Mouse (Mus musculus) heart, postnatal 25 days (tissue): ENCODE results near the gene Gm20388. TPM values are rescaled to one million over a fixed set of nuclear protein-coding genes. Genes with fewer than 3 reads are reported as not detected.

Experiments used
- DNase-seq: peaks from one replicate; pipeline ENCODE4 v3.0.0; 2022; ENCODE audit warnings: low spot score
- intact Hi-C: fragments of 180-260 bp; cut with DNase I; formaldehyde crosslinking; loops from one replicate; pipeline ENCODE4 v1.15.1; 2025
- total RNA-seq, 2 experiments: library from RNA; stranded (reverse); gene quantifications; 2 replicates each; pipeline ENCODE4 v1.2.3; 2021

The Gm20388 gene
- total RNA-seq, 2 experiments from 2014 or later = 2.7 TPM; not detected in 1

DNA sequence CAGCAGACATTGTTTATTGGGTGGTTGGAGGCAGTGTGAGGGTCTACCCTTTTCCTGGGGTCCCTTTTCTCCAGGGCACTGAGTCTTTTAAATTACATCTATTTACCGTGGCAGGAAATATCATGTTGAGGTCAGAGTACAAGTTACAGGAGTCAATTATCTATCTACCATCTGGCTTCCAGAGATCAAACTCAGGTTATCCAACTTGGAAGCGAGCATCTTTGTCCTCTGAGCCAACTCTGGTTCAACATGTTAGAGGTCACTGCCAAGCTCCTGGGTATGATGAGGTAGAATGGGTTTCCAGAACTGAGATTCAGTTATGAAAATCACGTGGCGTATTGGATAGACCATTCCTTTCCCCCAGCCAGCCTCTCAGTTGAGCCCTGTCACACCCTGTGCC lies 2944.5 kb downstream of the Gm20388 start:
- intact Hi-C loops = no loop called here
- no peak for DNase-seq

DNA sequence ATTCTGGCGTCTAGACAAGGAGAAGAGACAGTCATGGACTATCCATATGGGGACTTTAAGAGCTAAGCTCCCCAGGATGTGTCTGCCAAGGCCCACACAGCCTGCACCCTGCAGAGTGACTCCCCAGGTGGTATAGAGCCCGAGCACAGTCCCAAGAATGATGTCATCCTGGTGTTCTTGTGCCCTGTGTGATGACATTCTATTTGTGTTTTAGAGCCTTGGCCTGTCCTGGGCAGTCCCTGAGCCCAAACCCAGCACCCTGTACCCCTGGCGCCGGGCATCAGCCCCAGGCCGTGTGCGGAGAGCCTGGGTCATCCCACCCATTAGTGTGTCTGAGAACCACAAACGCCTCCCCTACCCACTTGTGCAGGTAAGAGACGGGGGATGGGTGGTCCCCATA lies 2945.6 kb downstream of the Gm20388 start:
- no peak for DNase-seq

DNA sequence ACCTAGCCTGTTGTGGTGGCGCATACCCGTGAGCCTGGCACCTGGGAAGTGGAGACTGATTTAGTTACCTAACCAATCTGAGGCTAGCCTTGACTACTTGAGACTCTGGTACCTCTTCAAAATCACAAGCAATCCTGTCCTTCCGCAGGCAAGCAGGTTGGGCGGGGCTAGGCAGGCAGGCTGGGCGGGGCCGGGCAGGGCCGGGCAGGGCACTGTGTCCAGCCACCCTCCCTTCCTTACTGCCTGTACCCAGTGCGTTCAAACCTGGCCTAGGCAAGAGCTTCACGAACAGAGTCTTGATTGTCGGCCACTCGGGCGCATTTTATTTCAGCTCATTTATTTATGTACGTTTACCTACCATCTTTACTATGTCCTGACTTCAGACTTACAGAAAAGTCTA lies 2949.2 kb downstream of the Gm20388 start:
- intact Hi-C loops = no loop called here
- DNase-seq = no peak

More for the DNA sequence above, 2945.6 kb downstream of the Gm20388 start:
- intact Hi-C loops = no loop called here

- no peak for DNase-seq
- intact Hi-C loops = no loop called here
These were observed 2954.1 kb downstream of the Gm20388 start for GRCm38 (mm10) chr8:122864719-122865129.

DNA sequence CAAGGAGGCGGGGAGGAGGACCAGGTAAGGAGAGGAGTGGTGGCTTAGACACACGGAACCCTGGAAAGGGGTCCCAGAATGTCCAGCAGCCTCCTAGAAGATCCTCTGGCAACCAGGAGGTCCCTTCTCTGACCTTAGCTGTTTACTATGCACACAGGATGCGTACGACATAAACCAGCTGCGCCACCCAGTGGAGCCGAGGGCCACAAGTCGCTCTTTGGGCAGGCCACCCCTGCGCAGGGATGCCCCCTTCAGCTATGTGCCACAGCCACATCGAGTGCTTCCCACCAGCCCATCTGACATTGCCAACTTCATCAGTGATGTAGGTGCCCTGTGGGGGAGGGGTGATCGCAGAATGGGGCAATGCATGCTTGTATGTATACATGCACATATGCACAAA lies 2954.8 kb downstream of the Gm20388 start:
- DNase-seq = no peak
- intact Hi-C loops = no loop called here

- no peak for DNase-seq
- intact Hi-C loops = no loop called here
These were observed 2955.6 kb downstream of the Gm20388 start for GRCm38 (mm10) chr8:122866231-122866630.

GRCm38 (mm10) chr8:122867982-122868381 lies 2957.3 kb downstream of the Gm20388 start:
- intact Hi-C loops = no loop called here

DNA sequence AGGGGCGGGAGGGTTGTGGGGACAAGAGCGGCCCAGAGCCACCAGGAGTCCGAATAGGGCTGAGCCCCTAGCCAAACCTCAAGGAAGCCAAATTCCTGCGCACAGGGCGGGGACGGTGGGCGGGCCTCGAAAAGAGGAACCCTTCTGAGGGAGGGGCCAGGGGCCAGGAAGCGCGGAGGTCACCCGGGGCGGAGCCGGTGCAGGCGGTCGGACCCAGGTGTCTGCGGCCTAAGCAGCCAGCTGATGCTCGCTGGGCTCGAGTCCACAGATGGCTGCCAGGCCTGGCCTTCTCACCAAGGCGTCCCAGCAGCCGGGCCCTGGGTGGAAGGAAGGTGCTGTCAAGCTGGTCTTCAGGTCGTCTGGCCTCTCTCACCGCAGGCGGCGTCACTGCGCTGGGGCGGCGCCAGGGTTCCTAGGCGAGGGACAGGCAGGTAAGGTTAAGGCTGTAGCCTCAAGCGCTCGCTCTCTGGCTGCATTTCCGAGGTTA lies 2959.8 kb downstream of the Gm20388 start:
- peak; percentile 19 for DNase-seq
- intact Hi-C loops = no loop called here

More at GRCm38 (mm10) chr8:122867982-122868381, 2957.3 kb downstream of the Gm20388 start:
- no peak for DNase-seq

- intact Hi-C loops = no loop called here
- no peak for DNase-seq
These were observed 2961.0 kb downstream of the Gm20388 start for GRCm38 (mm10) chr8:122871663-122872062.

DNA sequence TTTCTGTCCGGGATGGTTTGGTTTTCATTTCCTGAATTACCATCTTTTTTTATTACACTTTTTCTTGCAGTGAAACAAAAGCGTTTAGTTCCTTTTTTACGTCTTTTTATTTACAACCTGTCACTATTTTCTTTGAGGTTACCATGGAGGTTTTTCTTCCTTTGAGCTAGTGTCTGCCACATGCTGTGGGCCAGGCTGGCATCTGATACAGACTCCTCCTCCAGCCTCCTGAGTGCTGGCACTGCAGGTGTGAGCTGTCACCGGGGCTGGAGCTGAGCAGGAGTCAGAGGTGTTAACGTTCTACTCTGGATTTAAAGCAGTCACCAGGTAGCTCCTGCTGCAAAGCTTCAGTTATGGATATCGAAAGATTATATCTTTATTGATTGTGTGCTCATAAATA lies 2962.5 kb downstream of the Gm20388 start:
- DNase-seq = no peak
- intact Hi-C loops = no loop called here

DNA sequence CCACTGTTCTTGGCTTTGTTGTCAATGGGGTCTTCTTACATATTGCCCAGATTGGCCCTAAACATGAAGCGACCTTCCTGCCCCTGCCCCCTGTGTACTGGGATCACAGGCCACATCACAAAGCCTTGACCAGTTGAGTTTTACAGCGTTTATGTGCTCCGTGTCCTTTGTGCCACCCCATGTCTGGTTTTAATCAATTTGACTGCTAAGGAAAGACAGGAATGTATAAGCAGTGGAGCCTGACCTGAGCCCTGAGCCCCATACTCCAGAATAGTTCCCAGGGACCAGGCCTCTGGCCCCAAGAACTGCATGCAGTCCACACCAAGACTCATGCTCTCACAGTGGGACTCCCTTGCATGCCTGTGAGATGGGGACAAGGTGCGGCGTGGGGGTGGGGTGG lies 2964.5 kb downstream of the Gm20388 start:
- intact Hi-C loops = no loop called here

DNA sequence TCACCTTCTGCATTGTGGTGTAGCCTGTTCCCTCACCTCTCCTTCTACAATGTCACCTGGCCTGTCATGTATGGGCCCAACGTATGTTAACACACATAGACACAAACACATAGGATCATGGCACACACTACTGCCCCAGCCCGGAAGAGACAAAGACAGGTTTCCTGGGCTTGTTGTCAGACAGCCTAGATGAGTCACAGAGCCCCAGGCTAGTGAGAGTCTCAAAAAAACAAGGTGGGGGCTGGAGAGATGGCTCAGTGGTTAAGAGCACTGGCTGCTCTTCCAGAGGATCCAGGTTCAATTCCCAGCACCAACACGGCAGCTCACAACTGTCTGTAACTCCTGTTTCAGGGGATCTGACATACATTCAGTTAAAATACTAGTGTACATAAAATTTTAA lies 2967.6 kb downstream of the Gm20388 start:
- intact Hi-C loops = no loop called here
- no peak for DNase-seq

More for the DNA sequence above, 2964.5 kb downstream of the Gm20388 start:
- no peak for DNase-seq

- DNase-seq = no peak
- intact Hi-C loops = no loop called here
These were observed 2969.7 kb downstream of the Gm20388 start for GRCm38 (mm10) chr8:122880302-122880701.

GRCm38 (mm10) chr8:122883671-122884070 lies 2973.0 kb downstream of the Gm20388 start:
- intact Hi-C loops = no loop called here
- no peak for DNase-seq

DNA sequence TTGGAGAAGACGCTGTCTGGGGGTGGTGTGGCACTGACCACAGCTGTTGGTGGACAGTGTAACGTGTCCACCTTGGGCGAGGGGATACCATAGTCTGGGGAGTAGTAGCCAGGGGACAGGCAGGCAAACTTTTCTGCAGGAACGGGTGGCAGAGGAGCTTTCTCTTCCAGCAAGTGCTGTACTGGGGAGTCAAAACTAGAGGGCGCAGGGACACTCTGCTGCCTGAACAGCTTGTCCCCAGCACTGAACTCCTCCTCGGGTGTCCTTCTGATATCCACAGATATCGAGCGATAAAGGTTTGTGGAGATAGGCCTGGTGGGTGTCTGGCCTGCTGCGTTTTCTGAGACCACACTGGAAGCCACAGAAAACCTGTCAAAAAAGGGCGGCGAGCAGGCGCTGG lies 2980.8 kb downstream of the Gm20388 start:
- no peak for DNase-seq
- intact Hi-C loops = no loop called here

DNA sequence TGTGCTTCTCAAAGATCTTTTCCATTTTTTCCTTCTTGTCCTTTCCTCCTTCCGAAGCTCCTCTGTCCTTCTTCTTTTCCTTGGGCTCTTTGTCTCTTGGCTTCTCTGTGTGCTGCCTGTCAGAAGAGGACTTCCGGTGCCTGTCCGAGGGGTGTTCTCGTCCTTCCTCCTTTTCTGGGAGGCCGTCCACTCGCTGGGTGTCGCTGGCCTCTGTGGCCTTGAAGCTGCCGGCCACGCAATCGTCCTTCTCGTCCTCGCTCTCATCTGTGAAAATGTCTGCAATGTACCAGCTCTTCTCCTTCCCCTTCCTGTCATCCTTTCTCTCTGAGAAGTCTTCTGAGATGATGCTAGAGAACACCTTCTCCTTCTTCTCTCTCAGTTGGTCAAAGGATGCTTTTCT lies 2982.8 kb downstream of the Gm20388 start:
- DNase-seq = no peak
- intact Hi-C loops = no loop called here

DNA sequence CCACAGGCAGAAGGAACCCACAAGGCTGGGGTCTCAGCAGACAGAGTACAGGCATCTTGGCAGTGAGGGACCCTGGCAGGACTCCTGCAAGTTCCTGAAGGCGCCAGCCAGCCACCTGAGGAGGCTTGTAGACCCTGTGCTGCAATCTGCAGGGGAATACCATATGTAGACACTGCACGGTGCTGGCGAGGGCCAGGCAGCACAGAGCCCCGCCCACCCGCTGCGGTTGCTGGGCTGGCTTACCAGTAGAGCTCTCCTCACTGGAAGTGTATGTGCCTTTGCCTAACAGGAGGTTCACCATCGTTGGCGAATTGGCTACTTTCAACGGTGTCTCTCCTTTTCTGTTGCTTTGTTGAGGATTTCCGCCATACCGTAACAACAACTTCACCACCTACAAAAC lies 2985.7 kb downstream of the Gm20388 start:
- intact Hi-C loops = no loop called here
- DNase-seq = no peak

GRCm38 (mm10) chr8:122897200-122897599 lies 2986.6 kb downstream of the Gm20388 start:
- intact Hi-C loops = no loop called here

GRCm38 (mm10) chr8:122898018-122898417 lies 2987.4 kb downstream of the Gm20388 start:
- no peak for DNase-seq
- intact Hi-C loops = no loop called here

More at GRCm38 (mm10) chr8:122897200-122897599, 2986.6 kb downstream of the Gm20388 start:
- no peak for DNase-seq

- intact Hi-C loops = no loop called here
- no peak for DNase-seq
These were observed 2987.8 kb downstream of the Gm20388 start for GRCm38 (mm10) chr8:122898473-122898872.

- no peak for DNase-seq
These were observed 2988.4 kb downstream of the Gm20388 start for GRCm38 (mm10) chr8:122899085-122899484.

GRCm38 (mm10) chr8:122901476-122901875 lies 2990.8 kb downstream of the Gm20388 start:
- no peak for DNase-seq
- intact Hi-C loops = loop anchor here (10.0 kb wide), 1 partner anchor 303 kb away; no protein-coding TSS in a partner anchor

More at GRCm38 (mm10) chr8:122899085-122899484, 2988.4 kb downstream of the Gm20388 start:
- intact Hi-C loops = no loop called here
